Mouse (Mus musculus) liver, adult (tissue): Measurements from ENCODE around the gene Asb13.

Experiments used
- GATA4 ChIP-seq: IDR thresholded peaks from 2 replicates; pipeline ENCODE4 v1.6.1; 2014; ENCODE audit warnings: mild to moderate bottlenecking, low read length; ENCODE audit not compliant: insufficient replicate concordance

Gene Asb13

GRCm38 (mm10) chr13:3633895-3634811 is at the start of gene Asb13:
Gene Asb13 (plus strand): TSS chr13:3634032.
- peak; percentile 30; the same call in 1 of the 2 replicates for TF ChIP-seq GATA4

GRCm38 (mm10) chr13:3590789-3591188 is 43.0 kb upstream of the Asb13 start:
- TF ChIP-seq GATA4: no peak

- TF ChIP-seq GATA4: no peak
Measured at GRCm38 (mm10) chr13:3594311-3594710, 39.5 kb upstream of the Asb13 start.

GRCm38 (mm10) chr13:3596232-3596631 is 37.6 kb upstream of the Asb13 start:
- no peak for TF ChIP-seq GATA4

GRCm38 (mm10) chr13:3609780-3610117 is 24.1 kb upstream of the Asb13 start:
- TF ChIP-seq GATA4: no peak

GRCm38 (mm10) chr13:3610118-3610794 is 23.6 kb upstream of the Asb13 start:
- no peak for TF ChIP-seq GATA4

GRCm38 (mm10) chr13:3610795-3611438 is 22.9 kb upstream of the Asb13 start, which contains the start of gene Fam208b:
Gene Fam208b (minus strand): TSS chr13:3611108.
- TF ChIP-seq GATA4: no peak; the same call in 1 of the 2 replicates

- no peak for TF ChIP-seq GATA4
Measured at GRCm38 (mm10) chr13:3627139-3627538, 6.7 kb upstream of the Asb13 start.

- no peak for TF ChIP-seq GATA4
Measured at GRCm38 (mm10) chr13:3628102-3628501, 5.7 kb upstream of the Asb13 start.

GRCm38 (mm10) chr13:3632551-3632950 is 1.3 kb upstream of the Asb13 start:
- TF ChIP-seq GATA4: no peak

GRCm38 (mm10) chr13:3633131-3633530 is 701 bp upstream of the Asb13 start:
- no peak for TF ChIP-seq GATA4

- no peak for TF ChIP-seq GATA4
Measured at GRCm38 (mm10) chr13:3635076-3635475, 1.2 kb downstream of the Asb13 start.

GRCm38 (mm10) chr13:3636797-3637196 is 3.0 kb downstream of the Asb13 start:
- TF ChIP-seq GATA4: no peak

- TF ChIP-seq GATA4: no peak
Measured at GRCm38 (mm10) chr13:3642049-3642448, 8.2 kb downstream of the Asb13 start.

- TF ChIP-seq GATA4: no peak
Measured at GRCm38 (mm10) chr13:3642538-3642937, 8.7 kb downstream of the Asb13 start.

- TF ChIP-seq GATA4: no peak
Measured at GRCm38 (mm10) chr13:3644871-3645270, 11.0 kb downstream of the Asb13 start.

- no peak for TF ChIP-seq GATA4
Measured at GRCm38 (mm10) chr13:3645919-3646318, 12.1 kb downstream of the Asb13 start.
